Mouse (Mus musculus): ENCODE measurements around the gene Cnnm3.

DNA sequence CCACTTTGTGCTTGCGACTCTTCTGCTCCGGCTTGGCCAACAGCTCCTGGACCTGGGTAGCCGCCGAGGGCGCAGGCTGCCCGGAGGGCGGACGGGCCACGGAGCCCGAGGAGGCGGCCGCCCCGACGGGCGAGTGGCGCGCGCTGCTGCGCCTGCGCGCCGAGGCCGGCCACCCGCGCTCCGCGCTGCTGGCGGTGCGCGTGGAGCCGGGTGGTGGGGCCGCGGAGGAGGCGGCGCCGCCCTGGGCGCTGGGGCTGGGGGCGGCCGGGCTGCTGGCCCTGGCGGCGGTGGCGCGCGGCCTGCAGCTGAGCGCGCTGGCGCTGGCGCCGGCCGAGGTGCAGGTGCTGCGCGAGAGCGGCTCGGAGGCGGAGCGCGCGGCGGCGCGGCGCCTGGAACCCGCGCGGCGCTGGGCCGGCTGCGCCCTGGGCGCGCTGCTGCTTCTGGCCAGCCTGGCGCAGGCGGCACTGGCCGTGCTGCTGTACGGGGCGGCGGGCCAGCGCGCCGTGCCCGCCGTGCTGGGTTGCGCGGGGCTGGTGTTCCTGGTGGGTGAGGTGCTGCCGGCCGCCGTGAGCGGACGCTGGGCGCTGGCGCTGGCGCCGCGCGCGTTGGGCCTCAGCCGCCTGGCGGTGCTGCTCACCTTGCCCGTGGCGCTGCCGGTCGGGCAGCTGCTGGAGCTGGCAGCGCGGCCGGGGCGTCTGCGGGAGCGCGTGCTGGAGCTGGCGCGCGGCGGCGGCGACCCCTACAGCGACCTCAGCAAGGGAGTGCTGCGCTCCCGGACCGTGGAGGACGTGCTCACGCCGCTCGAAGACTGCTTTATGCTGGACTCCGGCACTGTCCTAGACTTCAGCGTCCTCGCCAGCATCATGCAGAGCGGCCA, 660 bp downstream of the Cnnm3 start:
- no peak for TF ChIP-seq CTCF (IDR thresholded peaks at IDR 0.05; ENCODE audit: control insufficient read depth, insufficient read depth, insufficient replicate concordance, low read depth, low read length)
- TF ChIP-seq POLR2A (IDR thresholded peaks at IDR 0.05; ENCODE audit: control insufficient read depth, low read depth, low read length) = no peak; the same call in 1 of the 2 replicates

Data from testis, adult 2 months (tissue).